ENCODE assay signal across 9 mouse cellular contexts in the genomic region with DNA sequence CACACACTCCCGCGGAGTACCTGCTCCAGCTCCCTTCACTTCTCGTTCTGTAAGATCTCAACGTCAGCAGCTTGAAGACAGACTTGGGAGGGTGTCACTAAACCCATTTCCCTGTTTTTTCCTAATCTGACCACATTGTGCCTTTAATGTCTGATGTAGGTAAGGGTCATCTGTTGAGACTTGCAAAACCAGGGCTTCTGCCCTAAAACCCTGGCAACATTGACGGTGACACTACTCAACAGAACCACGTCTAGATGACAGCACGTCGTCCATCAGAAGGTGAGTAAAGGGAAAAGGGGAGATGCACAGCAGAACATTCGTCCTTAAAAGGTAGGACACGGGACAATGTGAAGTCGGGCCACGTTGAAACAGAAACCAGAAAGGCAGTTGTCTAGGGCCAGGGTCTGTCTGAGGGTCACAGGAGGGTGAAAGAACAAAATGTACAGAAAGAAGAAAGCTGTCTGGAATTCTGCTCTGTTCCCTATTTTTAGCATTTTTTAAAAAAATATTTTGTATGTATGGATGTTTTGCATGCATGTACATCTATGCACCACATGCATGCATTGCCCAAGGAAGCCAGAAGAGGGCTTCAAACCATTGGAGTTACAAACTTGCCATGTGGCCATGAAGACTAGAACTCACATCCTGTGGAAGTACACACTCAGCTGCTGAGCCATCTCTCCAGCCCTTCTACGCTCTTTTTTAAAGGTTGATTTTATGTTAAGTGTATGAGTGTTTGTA. TPM values are rescaled to one million over a fixed set of nuclear protein-coding genes. Genes with fewer than 3 reads are reported as not detected.
DNase-seq lines count a peak whose midpoint lies in the region; ATAC-seq and TF ChIP-seq lines count a peak whose summit lies in the region.
"Had no signal": no experiment of that assay in that cellular context is flagged by ENCODE, and none has a peak within 500 bp of the region (broad histone marks: within the 10 kb centered on the region; RNA-seq: fewer than 3 reads in every experiment).

No protein-coding gene starts in this region.

- WGBS in cerebellum, adult 2 months = 80% methylated on average over 13 of the region's 13 CpGs
- 89% methylated on average over 13 of the region's 13 CpGs for WGBS in liver, embryonic 14.5 days (ENCODE audit: insufficient replicate concordance)
- 96% methylated on average over 13 of the region's 13 CpGs for WGBS in forebrain, embryonic 10.5 days

- no peak overlapping the region for H3K9ac ChIP-seq in liver, embryonic 14.5 days (replicated peaks)

- no peak for TF ChIP-seq POLR2A in cerebellum, adult 2 months (IDR thresholded peaks at IDR 0.05; ENCODE audit: borderline replicate concordance, insufficient read depth, low read length)

- DNase-seq in cerebellum, adult 2 months = no peak
- DNase-seq in cerebellum, postnatal 36 days = no peak
- DNase-seq in liver, embryonic 14.5 days (ENCODE audit: low read depth in 3 of 3, low spot score in 3 of 3) = no peak
- DNase-seq in liver = no peak
- peak; percentile 33 for DNase-seq in CD4-positive, CD25-positive, alpha-beta regulatory T cell, adult 2 months (ENCODE audit: low read depth, low spot score)
- peak; percentile 33 for DNase-seq in induced T-regulatory cell, adult 2 months (ENCODE audit: low read depth)
- DNase-seq in adrenal gland, adult (ENCODE audit: inconsistent age in 2 of 2, low spot score in 1 of 2) = no peak
- no peak for DNase-seq in forebrain, embryonic 10.5 days (ENCODE audit: extremely low spot score, low spot score)
- DNase-seq: left cerebral cortex, postnatal 4 days had no signal

- H3K36me3 ChIP-seq in liver, embryonic 14.5 days (replicated peaks; ENCODE audit: control insufficient read depth, insufficient read depth, low read depth) = peaks cover 8% of the 10 kb centered on the region
- H3K36me3 ChIP-seq in forebrain, embryonic 10.5 days (replicated peaks) = peaks cover 29% of the 10 kb centered on the region

- TF ChIP-seq CTCF in cerebellum, adult 2 months (IDR thresholded peaks at IDR 0.05; ENCODE audit: borderline replicate concordance, insufficient read depth, low read depth, low read length) = peak; percentile 22; the same call in 1 of the 2 replicates
- TF ChIP-seq CTCF in liver, embryonic 14.5 days (IDR thresholded peaks at IDR 0.05; ENCODE audit: low read depth) = peak; percentile 34; the same call in 1 of the 2 replicates

- no peaks in the 10 kb centered on the region for H3K9me3 ChIP-seq in liver, embryonic 14.5 days (ENCODE audit: control insufficient read depth, low read length)
- no peaks in the 10 kb centered on the region for H3K9me3 ChIP-seq in forebrain, embryonic 10.5 days

- H3K27me3 ChIP-seq in cerebellum, adult 2 months (ENCODE audit: control insufficient read depth, insufficient read depth, low read length) = no peaks in the 10 kb centered on the region
- no peaks in the 10 kb centered on the region for H3K27me3 ChIP-seq in liver, embryonic 14.5 days (ENCODE audit: control insufficient read depth, insufficient read depth, low read length)
- H3K27me3 ChIP-seq in forebrain, embryonic 10.5 days (ENCODE audit: poor library complexity, severe bottlenecking) = no peaks in the 10 kb centered on the region

- H3K4me3 ChIP-seq in cerebellum, adult 2 months (replicated peaks; ENCODE audit: insufficient read depth, low read depth, low read length) = no peak overlapping the region
- no peak overlapping the region for H3K4me3 ChIP-seq in liver, embryonic 14.5 days (ENCODE audit: insufficient read depth in 1 of 2, low read depth in 2 of 2, low read length in 2 of 2)
- no peak overlapping the region for H3K4me3 ChIP-seq in forebrain, embryonic 10.5 days

- H3K4me2 ChIP-seq in liver, embryonic 14.5 days (ENCODE audit: low read depth) = no peak overlapping the region

- peak overlapping the region; percentile 79 for H3K27ac ChIP-seq in cerebellum, adult 2 months (ENCODE audit: insufficient read depth, low read length)
- no peak overlapping the region for H3K27ac ChIP-seq in liver, embryonic 14.5 days
- H3K27ac ChIP-seq in forebrain, embryonic 10.5 days = no peak overlapping the region

- no peak for ATAC-seq in liver, embryonic 14.5 days (ENCODE audit: insufficient read depth)

- TF ChIP-seq EP300 in liver, embryonic 14.5 days (IDR thresholded peaks at IDR 0.05; ENCODE audit: low read depth) = no peak

- peaks cover 27% of the 10 kb centered on the region for H3K4me1 ChIP-seq in cerebellum, adult 2 months (ENCODE audit: control insufficient read depth, insufficient read depth, low read length)
- H3K4me1 ChIP-seq in liver, embryonic 14.5 days (replicated peaks; ENCODE audit: control insufficient read depth in 2 of 2, insufficient read depth in 2 of 2, low read length in 1 of 2) = no peaks in the 10 kb centered on the region
- peaks cover 23% of the 10 kb centered on the region for H3K4me1 ChIP-seq in forebrain, embryonic 10.5 days

RNA-seq across cellular contexts. Expression of a gene that starts 38.4 kb away (rescaled TPM):
- polyA plus RNA-seq in cerebellum, adult 2 months (2012; rRNA removed) = 78.9 and 84.8 TPM in 2 replicates
- 9.4 and 11.2 TPM in 2 replicates for polyA plus RNA-seq in liver, embryonic 14.5 days (2012; rRNA removed)
- polyA plus RNA-seq in liver, embryonic 14.5 days (2014; fragmentation: Nextera tagmentation; extraction: Ambion mirVana) = 8.8 and 9.1 TPM in 2 replicates
- polyA plus RNA-seq in forebrain, embryonic 10.5 days (2016; fragmentation: Nextera tagmentation; extraction: Ambion mirVana) = 17.4 and 19.7 TPM in 2 replicates

RNA-seq across cellular contexts. Expression of a gene that starts 51.0 kb away (rescaled TPM):
- polyA plus RNA-seq in cerebellum, adult 2 months (2012; rRNA removed) = 20.1 and 21.5 TPM in 2 replicates
- polyA plus RNA-seq in liver, embryonic 14.5 days (2012; rRNA removed) = 3.0 and 4.8 TPM in 2 replicates
- 8.8 TPM in 2 replicates for polyA plus RNA-seq in liver, embryonic 14.5 days (2014; fragmentation: Nextera tagmentation; extraction: Ambion mirVana)
- 14.3 and 14.5 TPM in 2 replicates for polyA plus RNA-seq in forebrain, embryonic 10.5 days (2016; fragmentation: Nextera tagmentation; extraction: Ambion mirVana)

Comparison
In these comparisons a context has a peak if more than half of its experiments do, and no peak if none do; other contexts are left out.
1. DNase-seq: peak in CD4-positive, CD25-positive, alpha-beta regulatory T cell, adult 2 months (single experiment) and induced T-regulatory cell, adult 2 months (single experiment); none in cerebellum, adult 2 months (0 of 2), cerebellum, postnatal 36 days (0 of 2), liver, embryonic 14.5 days (0 of 3), liver (single experiment), adrenal gland, adult (0 of 2) and forebrain, embryonic 10.5 days (single experiment).